Mouse (Mus musculus): ENCODE results near the gene Lrit2. TPM values are rescaled to one million over a fixed set of nuclear protein-coding genes. Genes with fewer than 3 reads are reported as not detected.

Lrit2 gene
- polyA plus RNA-seq, 1 experiment from 2014 or later, result not detected

DNA sequence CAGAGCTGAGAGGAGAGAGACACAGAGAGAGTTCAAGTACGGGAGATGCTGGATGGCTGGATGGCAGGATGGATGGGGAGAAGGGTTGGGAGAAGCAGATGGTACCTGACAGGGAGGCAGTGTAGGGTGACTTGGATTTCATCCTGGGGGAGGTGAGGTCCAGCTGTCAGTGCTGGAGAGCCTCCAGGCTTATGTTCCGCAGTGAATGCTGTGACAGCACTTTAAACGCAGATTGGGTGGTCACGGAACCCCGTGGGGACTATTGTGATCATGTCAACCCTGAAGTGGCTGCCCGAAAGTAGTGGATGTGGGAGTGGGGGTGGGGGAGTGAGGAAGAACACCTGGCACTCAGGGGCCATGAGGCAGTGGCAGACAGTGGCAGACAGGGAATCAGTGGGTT lies 26.7 kb downstream of the Lrit2 start:
- Histone ChIP-seq H3K4me1 (replicated peaks) (no peaks in the 10 kb centered on the region), H3K9ac (no peak overlapping the region), H3K27me3 (replicated peaks) (0 out of 2 replicates have a peak, but pooled peaks cover 15% of the 10 kb centered on the region), H3K27ac (no peak overlapping the region), H3K36me3 (no peaks in the 10 kb centered on the region), H3K9me3 (no peaks in the 10 kb centered on the region), H3K4me2 (replicated peaks) (no peak overlapping the region), H3K4me3 (replicated peaks) (no peak overlapping the region)
- ATAC-seq, result no peak
- WGBS, result 71% methylated on average over 6 of the region's 6 CpGs

DNA sequence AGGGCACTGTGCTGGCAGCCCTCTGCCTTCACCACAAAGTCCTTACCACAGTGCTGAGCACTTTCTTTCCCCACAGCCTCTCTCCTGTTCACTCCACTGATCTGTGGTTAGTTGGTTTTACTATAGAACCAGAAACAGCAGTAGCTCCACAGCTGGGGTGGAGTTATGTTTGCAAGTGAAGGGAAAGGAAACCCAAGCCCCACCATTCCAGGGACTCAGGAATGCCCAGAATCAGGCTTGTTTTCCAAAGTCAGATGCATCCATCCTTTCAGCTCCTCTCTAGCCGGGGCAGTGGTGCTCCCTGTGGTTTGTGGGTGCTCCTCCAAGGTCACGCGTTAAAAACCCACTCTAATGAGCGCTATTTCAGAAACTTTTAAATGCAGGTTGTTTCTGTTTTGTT lies 27.8 kb downstream of the Lrit2 start:
- ATAC-seq, result no peak
- WGBS, result 80% methylated on average over 4 of the region's 4 CpGs
- Histone ChIP-seq H3K36me3 (no peaks in the 10 kb centered on the region), H3K9me3 (no peaks in the 10 kb centered on the region), H3K27ac (no peak overlapping the region), H3K9ac (no peak overlapping the region), H3K4me3 (replicated peaks) (no peak overlapping the region), H3K27me3 (replicated peaks) (0 out of 2 replicates have a peak, but pooled peaks cover 15% of the 10 kb centered on the region), H3K4me2 (replicated peaks) (no peak overlapping the region), H3K4me1 (replicated peaks) (no peaks in the 10 kb centered on the region)

DNA sequence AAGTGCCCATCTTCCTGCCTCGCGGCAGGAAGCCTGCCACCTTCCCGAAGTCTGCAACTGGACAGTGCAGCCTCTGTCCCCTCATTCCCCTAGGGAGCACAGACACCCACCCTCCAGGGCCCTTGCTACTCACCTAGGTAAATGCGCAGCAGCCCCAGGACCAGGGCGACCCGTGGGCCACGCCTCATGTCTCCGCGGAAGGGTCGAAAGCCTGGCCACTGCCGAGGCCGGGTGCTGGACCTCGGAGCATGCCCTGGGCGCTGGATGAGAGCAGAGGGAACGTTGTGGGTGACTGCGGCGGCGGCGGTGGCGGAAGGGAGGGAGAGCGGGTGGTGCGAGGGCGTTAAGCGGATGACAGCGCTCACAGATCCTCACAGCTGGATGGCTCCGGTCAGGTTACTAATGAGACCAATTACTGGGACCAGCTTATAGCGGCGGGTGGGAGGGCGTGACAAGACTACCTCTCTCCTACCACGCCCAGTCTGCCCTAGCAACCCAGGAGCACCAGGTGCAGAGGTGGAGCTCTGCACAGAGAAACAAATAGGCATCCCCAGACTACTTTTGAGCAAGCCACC lies 30.3 kb downstream of the Lrit2 start, which contains the start of gene Cdhr1:
Gene Cdhr1, minus strand, starts transcription at position 392 of the 575 bp plus-strand sequence.
- no peak within 1 kb of the TSS for H3K9ac ChIP-seq
- H3K27ac ChIP-seq, result no peak within 1 kb of the TSS
- H3K27me3 ChIP-seq (replicated peaks), result 0 out of 2 replicates have a peak, but pooled peaks cover 15% of the 10 kb centered on the region
- under 1% methylated on average over 30 of the region's 30 CpGs for WGBS
- peak within 1 kb of the TSS; percentile 58 for H3K4me2 ChIP-seq (replicated peaks)
- no peaks in the 10 kb centered on the region for H3K9me3 ChIP-seq
- H3K4me1 ChIP-seq (replicated peaks), result no peaks in the 10 kb centered on the region
- peak within 1 kb of the TSS; percentile 22 for H3K4me3 ChIP-seq (replicated peaks)
- peak; percentile 88 for ATAC-seq
- H3K36me3 ChIP-seq, result no peaks in the 10 kb centered on the region

DNA sequence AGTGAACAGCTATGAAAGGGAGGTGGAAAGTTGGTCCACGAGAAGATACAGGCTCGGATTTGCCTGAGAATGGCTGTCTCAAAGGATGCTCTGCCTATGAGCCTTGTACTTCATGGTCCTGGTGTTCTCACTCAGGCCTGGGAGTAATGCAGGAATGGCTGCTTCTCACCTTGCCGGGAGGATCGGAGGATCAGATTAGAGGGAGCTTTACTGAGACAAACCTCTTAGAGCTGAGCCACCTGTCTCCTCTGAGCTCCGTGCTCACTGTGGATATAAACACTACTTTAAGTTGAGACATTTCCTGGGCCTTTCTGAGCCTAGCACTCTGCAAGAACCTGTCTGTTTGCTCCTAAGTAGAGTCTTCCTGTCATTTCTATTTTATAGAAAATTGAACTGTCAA lies 33.8 kb downstream of the Lrit2 start:
- WGBS, result 65% methylated on average over 5 of the region's 5 CpGs

DNA sequence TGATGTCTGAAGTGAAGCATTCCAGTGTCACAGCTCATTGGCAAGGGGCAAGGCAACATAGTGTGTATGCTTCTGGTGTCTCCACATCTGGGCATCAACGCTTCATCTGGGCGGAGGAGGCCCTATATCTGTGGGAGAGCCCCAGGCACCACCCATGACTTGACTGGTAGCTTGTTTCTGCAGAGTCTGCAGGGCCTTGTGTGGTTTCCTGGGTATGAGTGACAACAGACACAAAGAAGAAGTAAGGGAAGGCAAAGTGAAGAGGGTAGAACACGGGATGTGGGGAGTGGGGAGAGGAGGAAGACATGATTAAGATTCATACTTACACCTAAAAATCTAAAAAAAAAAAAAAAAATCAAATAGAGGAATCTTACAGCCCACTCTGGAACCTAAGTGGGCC lies 34.8 kb downstream of the Lrit2 start:
- 89% methylated on average over 3 of the region's 3 CpGs for WGBS
- H3K9ac ChIP-seq, result no peak overlapping the region
- H3K4me3 ChIP-seq (replicated peaks), result no peak overlapping the region
- H3K36me3 ChIP-seq, result no peaks in the 10 kb centered on the region
- no peaks in the 10 kb centered on the region for H3K9me3 ChIP-seq
- H3K27me3 ChIP-seq (replicated peaks), result 0 out of 2 replicates have a peak, but pooled peaks cover 9% of the 10 kb centered on the region
- no peak for ATAC-seq
- no peak overlapping the region for H3K4me2 ChIP-seq (replicated peaks)
- H3K4me1 ChIP-seq (replicated peaks), result no peaks in the 10 kb centered on the region
- no peak overlapping the region for H3K27ac ChIP-seq

More for the DNA sequence above, 33.8 kb downstream of the Lrit2 start:
- ATAC-seq, result no peak
- Histone ChIP-seq H3K9ac (no peak overlapping the region), H3K36me3 (no peaks in the 10 kb centered on the region), H3K4me3 (replicated peaks) (no peak overlapping the region), H3K4me1 (replicated peaks) (no peaks in the 10 kb centered on the region), H3K27ac (no peak overlapping the region), H3K27me3 (replicated peaks) (0 out of 2 replicates have a peak, but pooled peaks cover 15% of the 10 kb centered on the region), H3K9me3 (no peaks in the 10 kb centered on the region), H3K4me2 (replicated peaks) (no peak overlapping the region)

DNA sequence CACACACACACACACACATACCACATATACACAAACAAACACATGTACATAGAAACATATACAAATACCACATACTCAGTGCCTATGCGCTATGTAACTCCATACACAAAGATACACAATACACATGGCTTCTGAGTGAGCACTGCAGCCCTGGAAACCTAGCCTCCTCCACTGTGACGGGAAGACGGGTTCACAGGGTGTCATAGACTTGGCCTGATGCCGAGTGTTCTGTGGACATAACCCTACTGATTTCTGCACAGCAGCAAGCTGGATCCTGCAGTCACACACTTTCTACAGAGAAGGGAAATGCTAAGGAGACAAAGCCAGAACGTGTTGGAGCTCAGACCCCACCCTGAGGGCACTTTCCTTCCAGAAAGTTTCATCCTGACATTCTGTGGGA lies 37.0 kb downstream of the Lrit2 start:
- no peak overlapping the region for H3K4me2 ChIP-seq (replicated peaks)
- H3K27ac ChIP-seq, result no peak overlapping the region
- no peaks in the 10 kb centered on the region for H3K9me3 ChIP-seq
- H3K27me3 ChIP-seq (replicated peaks), result no peaks in the 10 kb centered on the region
- ATAC-seq, result no peak
- no peak overlapping the region for H3K9ac ChIP-seq
- WGBS, result 45% methylated on average over 5 of the region's 5 CpGs
- no peaks in the 10 kb centered on the region for H3K36me3 ChIP-seq
- H3K4me1 ChIP-seq (replicated peaks), result no peaks in the 10 kb centered on the region
- H3K4me3 ChIP-seq (replicated peaks), result no peak overlapping the region

DNA sequence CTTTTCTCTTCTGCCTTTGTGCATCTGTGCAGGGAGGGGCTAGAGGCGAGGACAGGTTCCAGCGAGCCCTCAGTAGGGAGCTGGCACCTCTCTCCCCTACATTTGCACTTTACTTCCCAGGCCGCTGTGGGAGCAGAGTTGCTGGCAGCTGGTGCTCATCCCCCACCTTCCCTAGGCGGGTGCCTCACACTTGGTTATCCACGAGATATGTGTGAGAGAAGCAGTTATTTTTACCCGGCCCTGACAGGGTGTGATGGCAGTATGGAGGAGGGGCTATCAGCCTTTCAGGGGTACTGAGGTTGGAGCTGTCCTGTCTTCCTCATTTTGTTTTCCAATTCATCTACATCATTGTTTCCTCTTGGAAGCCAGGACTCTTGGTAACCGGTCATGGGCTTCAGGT lies 38.1 kb downstream of the Lrit2 start:
- H3K27ac ChIP-seq, result no peak overlapping the region
- no peak overlapping the region for H3K4me3 ChIP-seq (replicated peaks)
- H3K4me1 ChIP-seq (replicated peaks), result no peaks in the 10 kb centered on the region
- no peak for ATAC-seq
- H3K4me2 ChIP-seq (replicated peaks), result no peak overlapping the region
- H3K36me3 ChIP-seq, result no peaks in the 10 kb centered on the region
- no peak overlapping the region for H3K9ac ChIP-seq
- no peaks in the 10 kb centered on the region for H3K9me3 ChIP-seq
- WGBS, result 29% methylated on average over 7 of the region's 7 CpGs
- no peaks in the 10 kb centered on the region for H3K27me3 ChIP-seq (replicated peaks)

DNA sequence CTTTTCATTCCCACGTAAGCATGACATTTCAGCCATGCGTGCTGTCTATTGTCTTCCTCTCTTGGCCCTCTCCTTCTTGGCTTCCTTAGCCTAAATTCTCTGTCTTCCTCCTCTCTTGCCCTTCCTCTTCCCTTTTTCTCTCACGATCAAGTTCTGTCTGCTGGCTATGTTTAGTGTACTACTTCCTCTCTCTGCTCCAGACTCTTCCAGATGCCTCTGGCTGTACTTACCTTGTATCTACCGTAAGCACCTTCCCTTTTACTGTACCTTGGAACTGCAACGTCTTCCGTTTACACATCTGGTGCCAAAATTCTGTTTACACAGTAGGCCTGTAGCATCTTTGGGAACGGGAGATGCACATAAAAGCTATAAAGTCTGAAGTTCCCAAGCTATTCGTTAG lies 41.7 kb downstream of the Lrit2 start:
- WGBS, result 36% methylated on average over 8 of the region's 8 CpGs
- H3K4me3 ChIP-seq (replicated peaks), result peak overlapping the region; percentile 10; the same call in 1 of the 2 replicates
- peak overlapping the region; percentile 33 for H3K4me2 ChIP-seq (replicated peaks)
- no peaks in the 10 kb centered on the region for H3K9me3 ChIP-seq
- H3K27ac ChIP-seq, result no peak overlapping the region
- no peak overlapping the region for H3K9ac ChIP-seq
- H3K27me3 ChIP-seq (replicated peaks), result no peaks in the 10 kb centered on the region
- H3K36me3 ChIP-seq, result no peaks in the 10 kb centered on the region
- peak; percentile 60 for ATAC-seq
- H3K4me1 ChIP-seq (replicated peaks), result no peaks in the 10 kb centered on the region

DNA sequence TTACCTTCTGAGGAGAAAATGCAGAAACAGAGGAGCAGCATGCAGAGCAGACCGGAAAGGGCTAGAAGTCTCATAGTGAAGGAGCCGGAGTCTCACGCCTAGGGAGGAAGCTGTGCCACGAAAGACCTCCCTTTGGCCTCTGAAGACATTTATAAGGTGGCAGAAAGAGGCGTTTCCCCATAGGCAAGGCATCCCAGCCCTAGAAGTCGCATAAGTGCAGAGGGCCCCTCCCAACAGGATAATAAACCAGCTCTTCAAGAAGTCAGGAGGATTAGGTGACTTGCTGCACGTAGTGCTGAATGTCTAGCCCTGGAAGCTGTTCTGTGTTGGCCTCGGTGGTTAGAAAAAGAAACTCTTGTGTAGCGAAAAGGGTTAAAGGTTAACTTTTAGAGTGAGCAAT lies 42.2 kb downstream of the Lrit2 start:
- peak overlapping the region; percentile 33 for H3K4me2 ChIP-seq (replicated peaks)
- peak overlapping the region; percentile 10; the same call in 1 of the 2 replicates for H3K4me3 ChIP-seq (replicated peaks)
- H3K36me3 ChIP-seq, result no peaks in the 10 kb centered on the region
- ATAC-seq, result peak; percentile 93
- H3K4me1 ChIP-seq (replicated peaks), result no peaks in the 10 kb centered on the region
- no peak overlapping the region for H3K9ac ChIP-seq
- 0 out of 2 replicates have a peak overlapping the region, but pooled peaks have one; percentile 38 for H3K27ac ChIP-seq
- no peaks in the 10 kb centered on the region for H3K27me3 ChIP-seq (replicated peaks)
- 12% methylated on average over 9 of the region's 9 CpGs for WGBS
- H3K9me3 ChIP-seq, result no peaks in the 10 kb centered on the region

DNA sequence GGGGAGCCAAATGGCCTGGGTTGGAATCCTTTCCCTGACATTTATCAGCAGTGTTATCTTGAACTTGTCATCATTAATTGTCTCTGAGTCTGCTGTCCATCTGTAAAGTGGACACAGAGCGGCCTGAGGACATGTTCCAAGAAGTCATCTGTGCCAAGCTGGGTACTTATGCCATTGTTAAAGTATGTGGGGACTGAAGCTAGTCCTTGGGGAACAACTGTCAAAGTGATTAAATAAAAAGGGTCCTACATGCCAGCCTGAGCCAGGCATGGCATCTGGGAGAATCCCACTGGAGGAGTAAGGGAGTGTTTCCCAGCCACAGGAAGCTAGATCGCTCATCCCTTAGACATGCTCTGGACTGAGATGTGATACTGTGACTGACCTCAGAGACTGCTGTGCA lies 42.7 kb downstream of the Lrit2 start:
- Histone ChIP-seq H3K4me1 (replicated peaks) (no peaks in the 10 kb centered on the region), H3K27me3 (replicated peaks) (no peaks in the 10 kb centered on the region), H3K4me2 (replicated peaks) (no peak overlapping the region), H3K36me3 (no peaks in the 10 kb centered on the region), H3K4me3 (replicated peaks) (no peak overlapping the region), H3K9me3 (no peaks in the 10 kb centered on the region), H3K9ac (no peak overlapping the region), H3K27ac (0 out of 2 replicates have a peak overlapping the region, but pooled peaks have one; percentile 38)
- 57% methylated on average over 2 of the region's 2 CpGs for WGBS
- peak; percentile 6; the same call in 1 of the 2 replicates for ATAC-seq

DNA sequence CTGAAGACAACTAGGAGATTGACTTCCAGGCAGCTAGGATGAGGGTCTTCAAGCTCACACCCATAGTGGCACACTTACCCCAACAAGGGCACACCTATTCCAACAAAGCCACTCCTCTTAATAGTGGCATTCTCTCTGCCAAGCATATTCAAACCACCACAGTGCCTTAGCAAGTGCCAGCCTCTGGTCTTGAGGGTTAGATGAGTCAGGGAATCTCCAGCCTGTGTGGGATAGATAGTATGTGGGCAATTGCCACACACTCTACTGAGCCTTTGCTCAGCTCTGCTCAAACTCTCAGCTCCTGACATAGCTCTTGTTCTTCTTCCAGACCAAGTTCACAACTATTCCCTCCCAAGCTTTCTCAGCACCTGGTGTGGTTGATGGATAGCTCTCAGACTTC lies 43.6 kb downstream of the Lrit2 start:
- H3K9ac ChIP-seq, result no peak overlapping the region
- H3K4me3 ChIP-seq (replicated peaks), result no peak overlapping the region
- H3K27me3 ChIP-seq (replicated peaks), result no peaks in the 10 kb centered on the region
- no peak for ATAC-seq
- no peak overlapping the region for H3K4me2 ChIP-seq (replicated peaks)
- no peaks in the 10 kb centered on the region for H3K36me3 ChIP-seq
- H3K27ac ChIP-seq, result no peak overlapping the region
- no peaks in the 10 kb centered on the region for H3K9me3 ChIP-seq
- H3K4me1 ChIP-seq (replicated peaks), result no peaks in the 10 kb centered on the region

DNA sequence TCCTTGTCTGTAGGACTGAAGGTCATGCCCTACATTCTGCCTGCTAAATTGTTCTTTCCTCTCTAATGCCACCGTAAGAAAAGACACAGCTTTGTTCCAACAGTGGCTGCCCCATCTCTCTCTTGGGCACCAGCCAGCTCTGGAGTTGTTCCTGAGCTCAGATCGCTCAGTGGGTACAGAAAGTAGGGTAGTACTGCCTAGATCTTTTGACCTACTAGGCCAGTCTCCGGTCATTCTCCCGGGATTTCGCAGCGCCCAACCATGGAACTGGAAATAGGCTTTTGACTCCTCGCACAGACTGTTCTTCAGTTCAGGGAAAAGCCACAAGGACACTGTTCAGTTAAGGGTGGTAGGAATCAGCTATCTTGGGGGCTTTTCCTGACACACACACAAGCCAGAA lies 45.2 kb downstream of the Lrit2 start:
- Histone ChIP-seq H3K4me1 (replicated peaks) (no peaks in the 10 kb centered on the region), H3K9ac (no peak overlapping the region), H3K4me3 (replicated peaks) (no peak overlapping the region), H3K9me3 (no peaks in the 10 kb centered on the region), H3K27ac (no peak overlapping the region), H3K36me3 (no peaks in the 10 kb centered on the region), H3K27me3 (replicated peaks) (no peaks in the 10 kb centered on the region), H3K4me2 (replicated peaks) (no peak overlapping the region)
- no peak for ATAC-seq
- 92% methylated on average over 7 of the region's 7 CpGs for WGBS

DNA sequence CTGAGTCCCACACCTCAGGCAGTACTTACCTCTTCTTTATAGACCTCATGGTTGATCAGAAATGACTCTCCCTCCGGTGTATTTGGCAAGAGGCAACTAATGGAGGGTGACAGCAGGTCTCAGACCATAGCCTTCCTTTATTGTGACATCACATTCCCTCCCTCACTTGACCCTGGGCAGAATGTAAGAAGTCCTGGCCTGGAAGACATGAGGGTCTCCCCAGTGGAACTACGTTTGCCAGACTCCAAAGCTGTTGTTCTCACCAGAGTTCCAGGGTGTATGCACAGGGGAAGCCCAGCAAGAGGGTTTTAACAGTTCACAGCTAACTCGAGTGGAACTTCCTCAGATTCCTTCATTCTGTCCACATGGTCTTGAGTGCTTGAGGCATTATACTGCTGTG lies 46.2 kb downstream of the Lrit2 start, which contains the start of gene 2610528A11Rik:
Gene 2610528A11Rik, minus strand, starts transcription at position 101 of the 400 bp plus-strand sequence.
- Histone ChIP-seq H3K4me3 (replicated peaks) (no peak within 1 kb of the TSS), H3K36me3 (no peaks in the 10 kb centered on the region), H3K4me1 (replicated peaks) (no peaks in the 10 kb centered on the region), H3K9me3 (no peaks in the 10 kb centered on the region), H3K27me3 (replicated peaks) (no peaks in the 10 kb centered on the region), H3K27ac (no peak within 1 kb of the TSS), H3K9ac (no peak within 1 kb of the TSS), H3K4me2 (replicated peaks) (no peak within 1 kb of the TSS)
- ATAC-seq, result no peak
- 71% methylated on average over 3 of the region's 3 CpGs for WGBS

Data from intestine, embryonic 15.5 days (tissue).